19 mouse cellular contexts compared by ENCODE assay signal in the genomic region with DNA sequence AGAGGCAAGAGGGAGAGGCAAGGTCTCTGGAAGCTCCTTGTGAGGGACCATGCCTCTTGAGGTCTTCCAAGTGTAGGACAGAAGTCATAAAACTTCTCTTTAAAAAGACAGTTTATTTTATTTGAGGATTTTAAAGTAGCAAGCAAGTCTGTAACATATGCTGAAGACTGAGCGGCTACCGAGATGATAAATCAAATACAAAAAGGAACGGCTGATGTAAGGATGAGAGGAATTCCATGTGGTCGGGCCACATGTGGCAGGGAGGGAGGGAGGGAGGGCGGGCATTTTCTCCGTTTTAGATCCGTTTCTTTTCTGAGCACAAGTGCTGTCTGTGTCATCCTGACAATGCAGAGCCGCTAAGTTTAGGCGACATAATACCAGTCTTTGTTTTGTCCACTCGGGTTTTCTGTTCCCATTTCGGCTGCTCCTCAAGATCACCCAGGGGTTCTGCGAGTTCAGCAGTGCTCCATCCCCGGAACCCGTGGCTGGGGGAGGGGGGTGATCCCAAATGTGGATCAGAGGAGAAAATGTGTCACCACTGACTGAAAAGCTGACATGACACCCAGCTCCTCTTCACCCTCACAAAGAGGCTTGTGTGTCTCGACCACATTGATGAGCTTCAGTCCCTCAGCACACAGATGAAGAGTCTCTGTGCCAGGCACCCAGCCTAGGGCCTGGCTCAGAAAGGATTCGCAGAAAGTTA. TPM values are rescaled to one million over a fixed set of nuclear protein-coding genes. Genes with fewer than 3 reads are reported as not detected.
DNase-seq lines count a peak whose midpoint lies in the region; ATAC-seq lines count a peak whose summit lies in the region.
"Had no signal": no experiment of that assay in that cellular context is flagged by ENCODE, and none has a peak within 500 bp of the region (broad histone marks: within the 10 kb centered on the region; RNA-seq: fewer than 3 reads in every experiment).

No protein-coding gene starts in this region.

- no peak overlapping the region for H3K27ac ChIP-seq in kidney, embryonic 14.5 days (ENCODE audit: low read depth, low read length)
- no peak overlapping the region for H3K27ac ChIP-seq in kidney, embryonic 16.5 days (ENCODE audit: low read length)
- H3K27ac ChIP-seq in neural tube, embryonic 15.5 days (replicated peaks) = no peak overlapping the region
- H3K27ac ChIP-seq: left cerebral cortex, adult 2 months; limb, embryonic 12.5 days; midbrain, embryonic 13.5 days had no signal

- no peaks in the 10 kb centered on the region for H3K36me3 ChIP-seq in kidney, embryonic 14.5 days (ENCODE audit: control insufficient read depth, insufficient read depth, low read length)
- no peaks in the 10 kb centered on the region for H3K36me3 ChIP-seq in kidney, embryonic 16.5 days (ENCODE audit: insufficient read depth, low read length)
- H3K36me3 ChIP-seq in neural tube, embryonic 15.5 days = no peaks in the 10 kb centered on the region
- H3K36me3 ChIP-seq: limb, embryonic 12.5 days; midbrain, embryonic 13.5 days had no signal

- H3K4me3 ChIP-seq in kidney, embryonic 14.5 days (ENCODE audit: low read length) = no peak overlapping the region
- H3K4me3 ChIP-seq in kidney, embryonic 16.5 days (ENCODE audit: low read length) = no peak overlapping the region
- H3K4me3 ChIP-seq in neural tube, embryonic 15.5 days (replicated peaks) = no peak overlapping the region
- H3K4me3 ChIP-seq: left cerebral cortex, adult 2 months; limb, embryonic 12.5 days; midbrain, embryonic 13.5 days had no signal

- ATAC-seq in kidney, embryonic 14.5 days (ENCODE audit: low FRiP score, low TSS enrichment) = 0 out of 2 replicates have a peak, but pooled peaks have one; percentile 16
- ATAC-seq in kidney, embryonic 16.5 days (ENCODE audit: low FRiP score, low TSS enrichment) = no peak
- no peak for ATAC-seq in neural tube, embryonic 15.5 days (ENCODE audit: low FRiP score)
- ATAC-seq: liver, postnatal 0 days; midbrain, embryonic 13.5 days had no signal

- peak; percentile 24 for DNase-seq in embryo, embryonic 10.5 days (ENCODE audit: low spot score)
- no peak for DNase-seq in embryo, embryonic 11 days
- peak; percentile 41 for DNase-seq in neural tube, embryonic 10.5 days (ENCODE audit: extremely low spot score, low spot score)
- DNase-seq in mesoderm, embryonic 11.5 days (ENCODE audit: low read depth, low spot score) = peak; percentile 55
- no peak for DNase-seq in spleen, postnatal 10 days (ENCODE audit: low spot score in 2 of 2)
- DNase-seq: adrenal gland, adult 2 months; cerebellum, adult 18-20 months; gastrocnemius, postnatal 36 days; kidney, postnatal 25 days; liver, postnatal 0 days; lung, postnatal 36 days; right cerebral cortex, postnatal 14 days; thymus, postnatal 4 days had no signal

- H3K9me3 ChIP-seq in kidney, embryonic 14.5 days (ENCODE audit: control insufficient read depth, low read length) = no peaks in the 10 kb centered on the region
- no peaks in the 10 kb centered on the region for H3K9me3 ChIP-seq in kidney, embryonic 16.5 days (ENCODE audit: low read length)
- no peaks in the 10 kb centered on the region for H3K9me3 ChIP-seq in neural tube, embryonic 15.5 days (replicated peaks)
- H3K9me3 ChIP-seq: limb, embryonic 12.5 days; midbrain, embryonic 13.5 days had no signal

- WGBS in kidney, embryonic 14.5 days = 54% methylated on average over 16 of the region's 16 CpGs
- WGBS in kidney, embryonic 16.5 days = 43% methylated on average over 16 of the region's 16 CpGs
- WGBS in neural tube, embryonic 15.5 days = 46% methylated on average over 16 of the region's 16 CpGs

- no peaks in the 10 kb centered on the region for H3K27me3 ChIP-seq in kidney, embryonic 14.5 days (ENCODE audit: control insufficient read depth, insufficient read depth, low read length)
- no peaks in the 10 kb centered on the region for H3K27me3 ChIP-seq in kidney, embryonic 16.5 days (ENCODE audit: insufficient read depth, low read length)
- no peaks in the 10 kb centered on the region for H3K27me3 ChIP-seq in neural tube, embryonic 15.5 days (replicated peaks)
- H3K27me3 ChIP-seq: limb, embryonic 12.5 days; midbrain, embryonic 13.5 days had no signal

- H3K9ac ChIP-seq in kidney, embryonic 14.5 days (ENCODE audit: low read depth, low read length) = no peak overlapping the region
- H3K9ac ChIP-seq in kidney, embryonic 16.5 days (replicated peaks; ENCODE audit: low read length) = no peak overlapping the region
- no peak overlapping the region for H3K9ac ChIP-seq in neural tube, embryonic 15.5 days (replicated peaks)
- H3K9ac ChIP-seq: limb, embryonic 12.5 days; liver, postnatal 0 days; midbrain, embryonic 13.5 days had no signal

- no peaks in the 10 kb centered on the region for H3K4me1 ChIP-seq in kidney, embryonic 14.5 days (ENCODE audit: control insufficient read depth, insufficient read depth, low read length)
- H3K4me1 ChIP-seq in kidney, embryonic 16.5 days (ENCODE audit: insufficient read depth, low read length) = peaks cover 7% of the 10 kb centered on the region; the same call in 1 of the 2 replicates
- no peaks in the 10 kb centered on the region for H3K4me1 ChIP-seq in neural tube, embryonic 15.5 days
- H3K4me1 ChIP-seq: limb, embryonic 12.5 days had no signal

- no peak overlapping the region; the same call in 1 of the 2 replicates for H3K4me2 ChIP-seq in kidney, embryonic 14.5 days (replicated peaks; ENCODE audit: low read depth, low read length)
- H3K4me2 ChIP-seq in kidney, embryonic 16.5 days (replicated peaks; ENCODE audit: low read depth, low read length) = no peak overlapping the region
- no peak overlapping the region for H3K4me2 ChIP-seq in neural tube, embryonic 15.5 days
- H3K4me2 ChIP-seq: limb, embryonic 12.5 days; midbrain, embryonic 13.5 days had no signal

RNA-seq across cellular contexts. Expression of a gene that starts 10.2 kb away (rescaled TPM):
- polyA plus RNA-seq in kidney, embryonic 14.5 days (2014; fragmentation: Nextera tagmentation; extraction: Ambion mirVana) = 1.2 and 1.3 TPM in 2 replicates
- polyA plus RNA-seq in kidney, embryonic 16.5 days (2015; fragmentation: Nextera tagmentation; extraction: Ambion mirVana) = 1.2 and 1.8 TPM in 2 replicates
- polyA plus RNA-seq in neural tube, embryonic 15.5 days (2015; fragmentation: Nextera tagmentation; extraction: Ambion mirVana) = 0.27 and 0.51 TPM in 2 replicates
- polyA plus RNA-seq: midbrain, embryonic 13.5 days had no signal

RNA-seq across cellular contexts. Expression of a gene that starts 18.4 kb away (rescaled TPM):
- polyA plus RNA-seq in kidney, embryonic 14.5 days (2014; fragmentation: Nextera tagmentation; extraction: Ambion mirVana) = 659 and 772 TPM in 2 replicates
- 681 and 722 TPM in 2 replicates for polyA plus RNA-seq in kidney, embryonic 16.5 days (2015; fragmentation: Nextera tagmentation; extraction: Ambion mirVana)
- 808 and 899 TPM in 2 replicates for polyA plus RNA-seq in neural tube, embryonic 15.5 days (2015; fragmentation: Nextera tagmentation; extraction: Ambion mirVana)

RNA-seq across cellular contexts. Expression of a gene that starts 37.1 kb away (rescaled TPM):
- 0.34 TPM in 1 of 2 replicates, not detected in the other for polyA plus RNA-seq in kidney, embryonic 14.5 days (2014; fragmentation: Nextera tagmentation; extraction: Ambion mirVana)
- 0.26 TPM in 1 of 2 replicates, not detected in the other for polyA plus RNA-seq in kidney, embryonic 16.5 days (2015; fragmentation: Nextera tagmentation; extraction: Ambion mirVana)
- 0.32 and 0.74 TPM in 2 replicates for polyA plus RNA-seq in neural tube, embryonic 15.5 days (2015; fragmentation: Nextera tagmentation; extraction: Ambion mirVana)
- polyA plus RNA-seq: adrenal gland, adult 2 months; liver, postnatal 0 days had no signal

RNA-seq across cellular contexts. Expression of a gene that starts 41.4 kb away (rescaled TPM):
- polyA plus RNA-seq in kidney, embryonic 14.5 days (2014; fragmentation: Nextera tagmentation; extraction: Ambion mirVana) = 59.9 and 93.0 TPM in 2 replicates
- polyA plus RNA-seq in kidney, embryonic 16.5 days (2015; fragmentation: Nextera tagmentation; extraction: Ambion mirVana) = 118 and 123 TPM in 2 replicates
- 122 TPM in 2 replicates for polyA plus RNA-seq in neural tube, embryonic 15.5 days (2015; fragmentation: Nextera tagmentation; extraction: Ambion mirVana)

Comparison
In these comparisons a context has a peak if more than half of its experiments do, and no peak if none do; other contexts are left out.
1. DNase-seq: peak in embryo, embryonic 10.5 days (single experiment), neural tube, embryonic 10.5 days (single experiment) and mesoderm, embryonic 11.5 days (single experiment); none in embryo, embryonic 11 days (single experiment) and spleen, postnatal 10 days (0 of 2).